Mouse (Mus musculus) testis, adult 2 months (tissue): ENCODE data around the gene Slc25a51.

Experiments used
- CTCF ChIP-seq: fragments of 200-500 bp; IDR thresholded peaks from 2 replicates; pipeline ENCODE4 v1.5.1; 2012; ENCODE audit warnings: low read depth, mild to moderate bottlenecking, inconsistent platforms, low read length, moderate library complexity; ENCODE audit not compliant: control insufficient read depth, insufficient read depth, insufficient replicate concordance
- POLR2A ChIP-seq: fragments of 200-500 bp; IDR thresholded peaks from 2 replicates; pipeline ENCODE4 v1.6.1; 2012; ENCODE audit warnings: low read depth, mild to moderate bottlenecking, inconsistent platforms, low read length, moderate library complexity; ENCODE audit not compliant: control insufficient read depth

- TF ChIP-seq CTCF: no peak
- TF ChIP-seq POLR2A: no peak
Observed at GRCm38 (mm10) chr4:45452569-45453111, 44.1 kb upstream of the Slc25a51 start.
